Mouse (Mus musculus) embryonic facial prominence, embryonic 10.5 days (tissue): ENCODE measurements around the gene Rab44. TPM values are rescaled to one million over a fixed set of nuclear protein-coding genes. Genes with fewer than 3 reads are reported as not detected.
"Not testable (repeated sequence)": the region's sequence is repeated elsewhere in the genome, so short reads cannot be mapped to it uniquely, and the experiment has no call there.

Source experiments
- DNase-seq: peaks from one replicate; pipeline ENCODE4 v3.0.0-alpha.2; 2017; ENCODE audit warnings: low spot score
- H3K27ac ChIP-seq: fragments of 300-500 bp; sonication (generic); replicated peaks from 2 replicates; pipeline ENCODE4 v1.5.1; 2016; ENCODE audit warnings: mild to moderate bottlenecking
- H3K27me3 ChIP-seq: fragments of 300-500 bp; sonication (generic); replicated peaks from 2 replicates; pipeline ENCODE4 v1.6.1; 2016; ENCODE audit warnings: low read depth, mild to moderate bottlenecking; ENCODE audit not compliant: poor library complexity, severe bottlenecking
- H3K36me3 ChIP-seq: fragments of 300-500 bp; sonication (generic); replicated peaks from 2 replicates; pipeline ENCODE4 v1.6.1; 2016; ENCODE audit warnings: mild to moderate bottlenecking, moderate library complexity
- H3K4me1 ChIP-seq: fragments of 300-500 bp; sonication (generic); 2 replicates; pipeline ENCODE4 v1.6.1; 2016
- H3K4me3 ChIP-seq: fragments of 300-500 bp; sonication (generic); 2 replicates; pipeline ENCODE4 v1.5.1; 2016; ENCODE audit warnings: mild to moderate bottlenecking, moderate library complexity
- H3K9me3 ChIP-seq: fragments of 300-500 bp; sonication (generic); 2 replicates; pipeline ENCODE4 v1.6.1; 2016; ENCODE audit warnings: mild to moderate bottlenecking
- WGBS: fragments of 180-500 bp; shearing (Covaris S2); methylation state at CpG from one replicate; pipeline ENCODE4 v1.1.7; 2016; 5-methylcytosine and 5-hydroxymethylcytosine counted together
- polyA plus RNA-seq: library from polyadenylated mRNA; unstranded; fragments of >200 nt; fragmentation: Nextera tagmentation; extraction: Ambion mirVana; gene quantifications from 2 replicates; pipeline ENCODE4 v1.2.1, GENCODE M21; 2016

Rab44 gene
- 0.09 and 0.21 TPM in 2 replicates for polyA plus RNA-seq

DNA sequence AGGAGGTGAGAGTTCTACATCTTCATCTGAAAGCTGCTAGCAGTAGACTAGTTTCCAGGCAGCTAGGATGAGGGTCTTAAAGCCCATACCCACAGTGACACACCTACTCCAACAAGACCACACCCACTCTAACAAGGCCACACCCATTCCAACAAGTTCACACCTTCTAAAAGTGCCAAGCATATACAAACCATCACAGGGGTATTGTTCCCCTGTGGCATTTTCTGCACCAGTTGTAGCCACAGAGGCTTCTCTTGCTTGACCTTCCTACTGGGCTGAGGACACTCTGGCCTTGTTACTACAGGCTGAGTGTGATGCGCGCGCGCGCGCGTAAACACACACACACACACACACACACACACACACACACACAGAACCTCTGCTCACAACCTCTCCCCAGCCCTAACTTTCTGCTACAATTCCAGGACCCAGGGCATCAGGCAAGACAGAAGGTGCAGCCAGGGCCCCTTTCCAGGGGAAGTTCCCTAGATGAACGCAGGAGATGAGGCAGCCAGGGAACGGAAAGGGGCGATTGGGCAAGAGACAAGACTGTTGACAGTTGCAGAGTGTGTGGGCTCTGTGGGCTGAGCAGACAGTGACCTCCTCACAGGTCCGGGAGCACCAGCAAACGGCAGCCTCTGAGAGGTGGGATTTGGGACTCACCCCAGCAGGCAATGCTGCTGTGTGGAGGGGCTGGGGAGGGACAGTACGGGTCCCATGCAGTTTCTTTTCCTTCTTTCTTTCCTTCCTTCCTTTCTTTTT lies at the start of gene Rab44:
TSS of gene Rab44 (plus strand) at position 555 of the 762 bp plus-strand sequence.
- 91% methylated on average over 13 of the region's 13 CpGs for WGBS
- no peak for DNase-seq
- Histone ChIP-seq H3K4me3 (no peak within 1 kb of the TSS), H3K36me3 (no peaks in the 10 kb centered on the region), H3K9me3 (0 out of 2 replicates have a peak, but pooled peaks cover 5% of the 10 kb centered on the region), H3K27ac (no peak within 1 kb of the TSS), H3K27me3 (no peaks in the 10 kb centered on the region), H3K4me1 (peaks cover 3% of the 10 kb centered on the region; the same call in 1 of the 2 replicates)

GRCm38 (mm10) chr17:29065245-29065940 lies 48.6 kb upstream of the Rab44 start:
- Histone ChIP-seq H3K36me3 (no peaks in the 10 kb centered on the region), H3K4me1 (peaks cover 53% of the 10 kb centered on the region), H3K4me3 (no peak overlapping the region), H3K27ac (no peak overlapping the region), H3K27me3 (no peaks in the 10 kb centered on the region), H3K9me3 (no peaks in the 10 kb centered on the region)
- no peak for DNase-seq
- WGBS, result 77% methylated on average over 21 of the region's 21 CpGs

GRCm38 (mm10) chr17:29065971-29066370 lies 48.0 kb upstream of the Rab44 start:
- Histone ChIP-seq H3K9me3 (no peaks in the 10 kb centered on the region), H3K36me3 (no peaks in the 10 kb centered on the region), H3K4me3 (no peak overlapping the region), H3K27ac (no peak overlapping the region), H3K4me1 (peaks cover 54% of the 10 kb centered on the region), H3K27me3 (no peaks in the 10 kb centered on the region)
- no peak for DNase-seq
- 93% methylated on average over 3 of the region's 3 CpGs for WGBS

GRCm38 (mm10) chr17:29067416-29067815 lies 46.5 kb upstream of the Rab44 start:
- not testable (repeated sequence) for DNase-seq, H3K27me3 ChIP-seq
- 87% methylated on average over 3 of the region's 3 CpGs for WGBS

GRCm38 (mm10) chr17:29067847-29068246 lies 46.1 kb upstream of the Rab44 start:
- DNase-seq, result no peak
- Histone ChIP-seq H3K27me3 (peaks cover 3% of the 10 kb centered on the region; the same call in 1 of the 2 replicates), H3K4me1 (peaks cover 54% of the 10 kb centered on the region), H3K27ac (no peak overlapping the region), H3K36me3 (no peaks in the 10 kb centered on the region), H3K4me3 (no peak overlapping the region), H3K9me3 (no peaks in the 10 kb centered on the region)
- WGBS, result 57% methylated on average over 5 of the region's 5 CpGs

More at GRCm38 (mm10) chr17:29067416-29067815, 46.5 kb upstream of the Rab44 start:
- H3K9me3 ChIP-seq, H3K4me3 ChIP-seq, H3K36me3 ChIP-seq, H3K27ac ChIP-seq: not testable (repeated sequence)
- H3K4me1 ChIP-seq, result peaks cover 54% of the 10 kb centered on the region

DNA sequence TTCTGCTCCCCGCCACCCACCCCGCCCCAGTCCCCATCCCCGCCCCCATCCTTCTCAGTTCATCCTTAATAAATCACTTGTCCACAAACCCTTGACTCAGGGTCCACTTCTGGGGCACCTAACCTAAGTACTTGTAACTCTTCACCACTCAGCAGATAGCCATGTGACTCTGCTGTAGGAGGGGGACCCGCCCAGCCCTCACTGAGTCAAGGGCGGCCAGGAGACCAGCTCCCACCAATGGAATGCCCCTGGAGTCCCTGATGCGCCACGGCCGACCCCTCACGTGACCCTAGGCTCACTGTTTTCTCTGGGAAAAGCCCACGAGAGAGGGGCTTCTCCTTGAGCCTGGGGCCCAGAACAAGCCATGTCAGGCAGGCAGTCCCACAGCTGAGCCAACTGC lies 44.9 kb upstream of the Rab44 start:
- no peak for DNase-seq
- peaks cover 52% of the 10 kb centered on the region for H3K4me1 ChIP-seq
- no peaks in the 10 kb centered on the region for H3K9me3 ChIP-seq
- no peak overlapping the region for H3K27ac ChIP-seq
- H3K4me3 ChIP-seq, result no peak overlapping the region
- peaks cover 7% of the 10 kb centered on the region; the same call in 1 of the 2 replicates for H3K27me3 ChIP-seq
- 54% methylated on average over 10 of the region's 10 CpGs for WGBS
- H3K36me3 ChIP-seq, result no peaks in the 10 kb centered on the region

DNA sequence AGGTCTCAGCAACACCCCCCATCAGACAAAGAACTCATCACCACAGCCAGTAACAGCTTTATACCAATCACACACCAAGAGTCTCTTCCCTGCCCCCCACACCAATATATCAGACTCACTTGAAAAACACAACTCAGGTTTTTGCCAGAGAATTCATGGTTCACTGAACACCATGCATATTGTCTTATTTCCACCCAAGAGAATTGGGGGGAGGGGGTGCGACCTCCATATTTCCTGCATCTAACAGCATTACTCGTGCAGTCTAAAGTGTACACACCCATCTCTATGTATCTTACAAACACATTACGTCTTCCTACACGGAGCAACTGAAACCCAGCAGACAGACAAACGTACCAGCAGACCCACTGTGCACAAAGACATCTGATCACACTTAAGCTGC lies 42.1 kb upstream of the Rab44 start:
- no peak for DNase-seq
- H3K4me3 ChIP-seq, result no peak overlapping the region
- no peaks in the 10 kb centered on the region for H3K36me3 ChIP-seq
- peaks cover 50% of the 10 kb centered on the region for H3K4me1 ChIP-seq
- WGBS, result 79% methylated on average over 5 of the region's 5 CpGs
- H3K27ac ChIP-seq, result no peak overlapping the region
- peaks cover 8% of the 10 kb centered on the region; the same call in 1 of the 2 replicates for H3K27me3 ChIP-seq
- no peaks in the 10 kb centered on the region for H3K9me3 ChIP-seq

DNA sequence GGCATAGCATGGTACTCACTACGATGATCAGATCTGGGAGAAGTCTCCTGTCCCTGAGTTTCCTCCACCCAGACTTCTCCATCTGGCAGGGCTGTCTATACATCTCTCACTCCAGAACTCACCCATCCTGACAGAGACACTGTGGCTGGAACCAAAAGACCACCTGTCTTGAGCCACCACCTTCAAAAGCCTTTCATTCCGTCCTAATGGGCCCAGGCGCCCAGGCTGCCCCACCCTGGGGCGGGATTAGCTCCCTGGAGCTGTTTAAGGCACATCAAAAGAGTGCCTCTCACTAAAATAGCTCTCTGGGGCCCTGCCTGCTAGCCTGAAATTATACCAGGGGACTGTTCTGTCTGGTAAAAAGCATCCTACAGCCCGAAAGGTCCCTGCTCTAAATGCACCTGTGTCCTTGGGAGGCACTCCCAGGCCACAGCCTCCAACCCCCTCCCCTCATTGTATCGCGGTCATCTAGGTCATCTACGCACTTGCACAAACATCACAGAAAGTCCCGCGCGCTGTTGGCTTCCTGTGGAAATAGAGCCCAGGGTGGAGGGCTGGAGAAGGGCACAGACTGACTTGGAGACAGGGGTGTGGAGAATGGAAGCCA lies 41.1 kb upstream of the Rab44 start:
- WGBS, result 16% methylated on average over 11 of the region's 11 CpGs
- H3K36me3 ChIP-seq, result no peaks in the 10 kb centered on the region
- H3K27me3 ChIP-seq, result peaks cover 14% of the 10 kb centered on the region
- no peak for DNase-seq
- 0 out of 2 replicates have a peak overlapping the region, but pooled peaks have one; percentile 6 for H3K27ac ChIP-seq
- H3K4me3 ChIP-seq, result peak overlapping the region; percentile 12; the same call in 1 of the 2 replicates
- peaks cover 51% of the 10 kb centered on the region for H3K4me1 ChIP-seq
- no peaks in the 10 kb centered on the region for H3K9me3 ChIP-seq

DNA sequence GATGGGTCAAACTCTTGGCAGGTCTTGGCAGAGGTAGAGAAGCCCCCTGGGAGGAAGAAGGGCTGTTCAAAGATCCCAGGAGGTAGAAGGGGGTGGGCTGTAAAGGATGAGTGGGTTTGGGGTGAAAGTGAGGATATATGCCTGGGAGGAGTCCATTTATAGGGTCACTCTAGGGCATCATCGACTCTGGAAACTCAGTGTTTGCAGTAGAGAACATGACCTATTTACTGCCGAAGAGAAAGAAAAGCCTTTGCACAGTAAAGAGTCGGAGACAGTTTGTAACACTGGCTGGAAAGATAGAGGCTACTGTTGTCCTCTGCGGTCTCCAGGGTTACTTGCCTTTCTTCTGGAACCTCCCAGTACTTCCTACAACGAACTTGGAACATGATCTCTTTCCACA lies 40.6 kb upstream of the Rab44 start:
- Histone ChIP-seq H3K27ac (0 out of 2 replicates have a peak overlapping the region, but pooled peaks have one; percentile 6), H3K9me3 (no peaks in the 10 kb centered on the region), H3K4me3 (peak overlapping the region; percentile 12; the same call in 1 of the 2 replicates), H3K36me3 (no peaks in the 10 kb centered on the region), H3K4me1 (peaks cover 53% of the 10 kb centered on the region), H3K27me3 (peaks cover 18% of the 10 kb centered on the region)
- no peak for DNase-seq
- whole genome bisulfite sequencing, result 56% methylated on average over 5 of the region's 5 CpGs

DNA sequence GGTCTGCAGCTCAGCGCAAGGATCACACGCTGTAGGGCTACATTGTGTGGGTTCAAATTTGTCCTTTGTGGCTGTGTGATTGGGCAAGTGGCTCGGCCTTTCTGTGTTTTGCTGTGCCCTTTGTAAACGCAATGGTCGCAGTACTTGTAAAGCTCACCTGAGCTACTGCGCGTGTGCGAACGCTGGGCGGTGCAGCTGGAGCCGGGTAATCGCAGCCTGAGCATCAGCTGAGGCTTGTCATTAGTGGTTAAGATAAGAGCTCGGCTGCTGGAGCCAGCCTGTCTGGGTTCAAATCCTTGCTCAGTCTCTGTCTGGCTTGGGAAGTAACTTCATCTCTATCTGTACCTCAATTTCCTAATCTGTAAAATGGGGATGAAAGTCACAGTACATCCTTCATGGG lies 39.9 kb upstream of the Rab44 start:
- Histone ChIP-seq H3K27ac (no peak overlapping the region), H3K4me1 (peaks cover 53% of the 10 kb centered on the region), H3K4me3 (no peak overlapping the region), H3K27me3 (peaks cover 26% of the 10 kb centered on the region), H3K9me3 (no peaks in the 10 kb centered on the region), H3K36me3 (no peaks in the 10 kb centered on the region)
- DNase-seq, result no peak
- 74% methylated on average over 13 of the region's 13 CpGs for WGBS

GRCm38 (mm10) chr17:29076235-29076634 lies 37.7 kb upstream of the Rab44 start:
- H3K36me3 ChIP-seq, result no peaks in the 10 kb centered on the region
- peaks cover 48% of the 10 kb centered on the region for H3K27me3 ChIP-seq
- 80% methylated on average over 8 of the region's 8 CpGs for WGBS
- H3K4me1 ChIP-seq, result peaks cover 47% of the 10 kb centered on the region
- H3K9me3 ChIP-seq, result no peaks in the 10 kb centered on the region
- DNase-seq, result no peak
- no peak overlapping the region for H3K4me3 ChIP-seq
- H3K27ac ChIP-seq, result no peak overlapping the region

DNA sequence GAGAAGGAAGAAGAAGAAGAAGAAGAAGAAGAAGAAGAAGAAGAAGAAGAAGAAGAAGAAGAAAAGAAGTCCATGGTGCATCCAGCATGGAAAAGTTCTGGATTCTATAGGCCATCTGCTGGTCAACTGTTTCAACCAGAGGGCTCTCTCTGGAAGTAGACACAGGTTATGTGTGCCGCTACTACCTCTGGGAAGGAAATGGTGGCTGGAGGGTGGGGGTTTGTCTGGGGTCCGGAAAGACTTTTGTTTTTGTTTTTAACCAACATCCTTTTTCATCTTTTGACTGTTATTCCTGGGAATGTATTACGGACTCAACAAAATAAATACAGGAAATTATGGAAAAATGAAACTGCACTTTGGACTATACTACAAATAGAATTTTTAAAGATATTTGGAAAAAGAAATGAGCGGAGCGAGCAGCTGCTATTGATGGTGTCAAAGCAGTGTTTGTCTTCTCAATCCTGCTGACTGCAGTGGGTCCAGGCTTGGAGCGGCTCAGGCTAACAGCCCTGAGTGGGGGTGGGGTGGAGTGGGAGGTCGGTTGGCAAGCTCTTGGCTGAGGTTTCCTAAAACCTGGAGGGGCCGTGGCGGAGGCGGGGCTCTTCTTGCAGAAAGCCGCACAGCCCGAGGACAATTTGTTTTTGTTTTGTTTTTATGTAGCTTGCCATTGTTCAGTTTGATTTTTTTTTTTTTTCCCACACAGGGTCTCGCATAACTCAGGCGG lies 36.0 kb upstream of the Rab44 start:
- peaks cover 43% of the 10 kb centered on the region for H3K4me1 ChIP-seq
- peak overlapping the region; percentile 51; the same call in 1 of the 2 replicates for H3K27ac ChIP-seq
- peak overlapping the region; percentile 46 for H3K4me3 ChIP-seq

More for the DNA sequence above, 36.0 kb upstream of the Rab44 start:
- peak; percentile 65 for DNase-seq
- WGBS, result 19% methylated on average over 14 of the region's 14 CpGs
- H3K9me3 ChIP-seq, result no peaks in the 10 kb centered on the region
- H3K27me3 ChIP-seq, result peaks cover 61% of the 10 kb centered on the region
- no peaks in the 10 kb centered on the region for H3K36me3 ChIP-seq
